Mouse (Mus musculus): ENCODE data around the gene Spaca4. TPM values are rescaled to one million over a fixed set of nuclear protein-coding genes. Genes with fewer than 3 reads are reported as not detected.

Gene Spaca4
- polyA plus RNA-seq (2012; rRNA removed), result 0.20 and 0.38 TPM in 2 replicates

DNA sequence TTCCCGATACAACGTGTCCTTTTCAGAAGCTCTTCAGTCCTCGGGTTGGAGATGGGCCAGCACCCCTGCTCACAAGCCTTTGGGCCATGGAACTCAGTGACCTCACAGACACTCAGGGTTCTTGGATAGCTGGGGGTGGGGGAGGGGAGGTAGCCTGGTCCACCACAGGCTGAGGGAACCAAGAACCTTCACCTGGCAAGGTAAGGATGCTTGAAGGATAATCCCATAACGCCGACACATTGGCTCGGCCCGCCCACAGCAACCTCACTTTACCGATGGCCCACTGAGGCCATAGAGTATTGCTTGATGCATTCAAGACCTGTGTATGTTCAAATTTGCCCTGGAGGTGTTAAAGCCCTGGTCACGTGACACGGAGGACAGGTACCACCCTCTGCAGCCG lies at the start of gene Spaca4:
TSS of gene Spaca4 (minus strand) at position 101 of the 400 bp plus-strand sequence.
- peaks cover 46% of the 10 kb centered on the region for H3K4me1 ChIP-seq (ENCODE audit: control insufficient read depth, insufficient read depth, insufficient read length, low read length)
- H3K4me3 ChIP-seq (ENCODE audit: low read depth, low read length), result 0 out of 2 replicates have a peak within 1 kb of the TSS, but pooled peaks have one; percentile 5
- no peaks in the 10 kb centered on the region for H3K27me3 ChIP-seq (ENCODE audit: control insufficient read depth, insufficient read depth, low read length)
- 82% methylated on average over 11 of the region's 11 CpGs for WGBS
- H3K27ac ChIP-seq (ENCODE audit: insufficient read depth, low read depth, low read length), result peak within 1 kb of the TSS; percentile 43
- no peak for TF ChIP-seq CTCF (IDR thresholded peaks at IDR 0.05; ENCODE audit: extremely low read depth, insufficient read length, insufficient replicate concordance, low read depth, low read length)
- no peak for TF ChIP-seq POLR2A (IDR thresholded peaks at IDR 0.05; ENCODE audit: low read depth, low read length)
- peaks cover 60% of the 10 kb centered on the region for H3K36me3 ChIP-seq (ENCODE audit: control insufficient read depth, insufficient read depth, low read length)

DNA sequence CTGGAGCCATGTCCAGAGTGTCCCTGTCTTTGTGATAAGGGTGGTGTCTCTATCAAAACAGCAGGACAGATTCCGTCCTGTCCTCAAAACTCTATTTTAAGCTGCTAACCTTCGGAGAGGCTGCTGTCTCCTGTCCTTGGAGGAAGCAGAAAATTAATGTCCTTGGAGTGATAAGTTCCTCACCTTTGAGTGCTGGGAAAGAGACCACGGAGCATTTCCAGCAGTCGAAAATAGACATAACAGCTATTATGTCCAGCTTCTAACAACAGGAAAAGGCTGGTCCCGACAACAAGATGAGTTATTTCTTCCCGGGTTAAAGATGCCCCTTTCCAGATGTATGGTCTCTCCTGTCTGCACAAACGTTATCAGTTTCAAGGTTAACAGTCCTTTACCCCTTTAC lies 49.6 kb upstream of the Spaca4 start:
- 86% methylated on average over 7 of the region's 7 CpGs for WGBS
- Histone ChIP-seq H3K4me3 (ENCODE audit: low read depth, low read length) (no peak overlapping the region), H3K4me1 (ENCODE audit: control insufficient read depth, insufficient read depth, insufficient read length, low read length) (peaks cover 25% of the 10 kb centered on the region), H3K27me3 (ENCODE audit: control insufficient read depth, insufficient read depth, low read length) (no peaks in the 10 kb centered on the region), H3K27ac (ENCODE audit: insufficient read depth, low read depth, low read length) (no peak overlapping the region), H3K36me3 (ENCODE audit: control insufficient read depth, insufficient read depth, low read length) (no peaks in the 10 kb centered on the region)
- TF ChIP-seq CTCF (IDR thresholded peaks at IDR 0.05; ENCODE audit: extremely low read depth, insufficient read length, insufficient replicate concordance, low read depth, low read length) (no peak), POLR2A (IDR thresholded peaks at IDR 0.05; ENCODE audit: low read depth, low read length) (no peak)

DNA sequence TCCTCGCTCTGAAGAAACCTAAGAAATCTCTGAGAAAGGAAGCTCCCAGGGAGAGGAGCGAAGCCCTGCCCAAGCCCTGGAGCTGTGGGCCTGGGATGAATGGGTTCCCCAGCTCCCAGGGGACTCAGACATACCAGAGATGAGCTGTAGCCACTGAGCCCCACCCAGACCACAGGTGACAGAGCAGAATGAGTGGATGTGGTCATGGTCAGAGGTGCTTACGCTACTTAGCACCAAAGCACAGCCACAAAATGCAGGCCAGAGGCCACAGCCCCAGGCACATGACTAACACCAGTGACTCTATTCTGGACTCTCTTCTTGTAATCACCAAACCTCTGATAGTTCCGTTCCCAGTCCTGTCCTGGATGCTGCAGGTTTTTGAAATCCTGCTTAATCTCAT lies 45.5 kb upstream of the Spaca4 start:
- no peaks in the 10 kb centered on the region for H3K36me3 ChIP-seq (ENCODE audit: control insufficient read depth, insufficient read depth, low read length)
- H3K27ac ChIP-seq (ENCODE audit: insufficient read depth, low read depth, low read length), result peak overlapping the region; percentile 99
- 50% methylated on average over 4 of the region's 4 CpGs for WGBS
- H3K4me3 ChIP-seq (ENCODE audit: low read depth, low read length), result no peak overlapping the region
- TF ChIP-seq CTCF (IDR thresholded peaks at IDR 0.05; ENCODE audit: extremely low read depth, insufficient read length, insufficient replicate concordance, low read depth, low read length), result no peak
- TF ChIP-seq POLR2A (IDR thresholded peaks at IDR 0.05; ENCODE audit: low read depth, low read length), result no peak
- H3K27me3 ChIP-seq (ENCODE audit: control insufficient read depth, insufficient read depth, low read length), result no peaks in the 10 kb centered on the region
- peaks cover 30% of the 10 kb centered on the region; the same call in 1 of the 2 replicates for H3K4me1 ChIP-seq (ENCODE audit: control insufficient read depth, insufficient read depth, insufficient read length, low read length)

DNA sequence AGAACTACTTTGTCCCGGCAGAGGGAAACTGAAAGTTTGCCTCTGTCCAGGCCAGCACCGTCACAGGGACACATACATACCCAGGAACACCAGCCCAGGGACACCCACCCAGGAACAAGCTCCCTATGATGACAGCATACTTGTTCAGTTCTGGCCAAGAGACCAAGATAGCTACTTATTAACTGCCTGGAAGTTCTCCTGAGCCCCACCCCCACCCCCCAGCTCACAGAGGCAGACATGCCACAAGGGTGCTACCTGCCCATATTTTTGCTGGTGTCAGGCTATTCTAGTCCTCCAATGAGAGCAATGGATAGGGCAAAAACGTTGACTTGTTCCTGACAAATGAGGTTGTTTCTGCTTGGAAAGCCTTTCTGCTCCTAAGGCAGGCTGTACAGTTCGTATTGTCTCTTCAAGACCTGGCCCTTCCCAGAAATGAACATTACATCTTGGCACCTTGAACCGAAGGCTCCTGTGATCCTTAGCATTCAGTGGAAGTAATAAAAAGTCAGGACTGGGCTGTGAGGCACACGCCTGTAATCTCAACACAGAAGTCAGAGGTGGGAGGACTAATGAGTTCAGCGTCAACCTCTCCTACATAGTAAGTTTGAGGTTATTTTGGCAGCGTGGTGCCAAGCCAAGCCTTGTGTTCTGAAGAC lies 44.9 kb upstream of the Spaca4 start:
- H3K4me1 ChIP-seq (ENCODE audit: control insufficient read depth, insufficient read depth, insufficient read length, low read length), result peaks cover 31% of the 10 kb centered on the region; the same call in 1 of the 2 replicates
- no peaks in the 10 kb centered on the region for H3K36me3 ChIP-seq (ENCODE audit: control insufficient read depth, insufficient read depth, low read length)
- H3K4me3 ChIP-seq (ENCODE audit: low read depth, low read length), result peak overlapping the region; percentile 14; the same call in 1 of the 2 replicates
- H3K27ac ChIP-seq (ENCODE audit: insufficient read depth, low read depth, low read length), result peak overlapping the region; percentile 99
- H3K27me3 ChIP-seq (ENCODE audit: control insufficient read depth, insufficient read depth, low read length), result no peaks in the 10 kb centered on the region
- TF ChIP-seq POLR2A (IDR thresholded peaks at IDR 0.05; ENCODE audit: low read depth, low read length) (peak; percentile 61; the same call in 1 of the 2 replicates), CTCF (IDR thresholded peaks at IDR 0.05; ENCODE audit: extremely low read depth, insufficient read length, insufficient replicate concordance, low read depth, low read length) (no peak)
- WGBS, result 22% methylated on average over 8 of the region's 8 CpGs

DNA sequence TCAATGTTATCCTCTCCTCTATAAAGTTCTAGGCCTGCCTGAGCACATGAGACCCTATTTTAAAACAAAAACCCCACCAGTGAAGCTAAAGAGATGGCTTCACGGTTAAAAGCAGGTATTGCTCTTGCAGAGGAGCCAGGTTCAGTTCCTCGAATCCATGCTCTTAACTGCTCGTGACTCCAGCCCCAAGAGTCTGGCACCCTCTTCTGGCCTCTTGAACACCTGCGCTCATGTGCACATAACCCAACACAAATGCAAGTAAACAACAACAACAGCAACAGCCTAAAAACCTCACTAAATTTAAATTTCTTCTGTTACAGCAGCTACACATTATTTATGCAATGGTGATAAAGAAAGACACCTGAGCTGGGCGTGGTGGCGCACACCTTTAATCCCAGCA lies 41.9 kb upstream of the Spaca4 start:
- Histone ChIP-seq H3K27me3 (ENCODE audit: control insufficient read depth, insufficient read depth, low read length) (no peaks in the 10 kb centered on the region), H3K36me3 (ENCODE audit: control insufficient read depth, insufficient read depth, low read length) (no peaks in the 10 kb centered on the region), H3K4me1 (ENCODE audit: control insufficient read depth, insufficient read depth, insufficient read length, low read length) (peaks cover 26% of the 10 kb centered on the region; the same call in 1 of the 2 replicates), H3K4me3 (ENCODE audit: low read depth, low read length) (no peak overlapping the region), H3K27ac (ENCODE audit: insufficient read depth, low read depth, low read length) (no peak overlapping the region)
- WGBS, result 97% methylated on average over 6 of the region's 6 CpGs
- peak; percentile 22; the same call in 1 of the 2 replicates for TF ChIP-seq CTCF (IDR thresholded peaks at IDR 0.05; ENCODE audit: extremely low read depth, insufficient read length, insufficient replicate concordance, low read depth, low read length)
- TF ChIP-seq POLR2A (IDR thresholded peaks at IDR 0.05; ENCODE audit: low read depth, low read length), result no peak

DNA sequence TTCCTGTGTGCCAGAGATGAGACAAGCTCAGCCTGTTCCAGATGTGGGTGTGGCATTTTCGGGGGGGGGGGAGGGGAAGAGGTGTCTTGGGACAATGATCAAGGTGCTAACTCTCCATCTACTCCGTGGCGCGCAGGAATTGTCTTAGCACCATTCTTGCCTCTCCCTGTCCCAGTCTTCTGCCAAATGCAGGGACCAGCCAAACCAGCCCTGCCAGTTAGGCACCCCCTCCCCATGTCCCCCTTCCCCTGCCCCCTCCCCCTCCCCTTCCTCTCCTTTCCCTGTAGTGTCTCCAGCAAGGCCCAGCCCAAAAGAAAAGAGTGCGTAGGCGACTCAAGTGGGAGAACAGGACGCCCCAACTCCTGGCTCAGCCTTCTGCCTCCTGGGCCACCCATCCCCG lies 41.2 kb upstream of the Spaca4 start:
- TF ChIP-seq CTCF (IDR thresholded peaks at IDR 0.05; ENCODE audit: extremely low read depth, insufficient read length, insufficient replicate concordance, low read depth, low read length) (no peak), POLR2A (IDR thresholded peaks at IDR 0.05; ENCODE audit: low read depth, low read length) (no peak)
- H3K36me3 ChIP-seq (ENCODE audit: control insufficient read depth, insufficient read depth, low read length), result no peaks in the 10 kb centered on the region
- no peak overlapping the region for H3K4me3 ChIP-seq (ENCODE audit: low read depth, low read length)
- H3K4me1 ChIP-seq (ENCODE audit: control insufficient read depth, insufficient read depth, insufficient read length, low read length), result peaks cover 23% of the 10 kb centered on the region; the same call in 1 of the 2 replicates
- no peaks in the 10 kb centered on the region for H3K27me3 ChIP-seq (ENCODE audit: control insufficient read depth, insufficient read depth, low read length)
- H3K27ac ChIP-seq (ENCODE audit: insufficient read depth, low read depth, low read length), result no peak overlapping the region
- 57% methylated on average over 8 of the region's 8 CpGs for WGBS

DNA sequence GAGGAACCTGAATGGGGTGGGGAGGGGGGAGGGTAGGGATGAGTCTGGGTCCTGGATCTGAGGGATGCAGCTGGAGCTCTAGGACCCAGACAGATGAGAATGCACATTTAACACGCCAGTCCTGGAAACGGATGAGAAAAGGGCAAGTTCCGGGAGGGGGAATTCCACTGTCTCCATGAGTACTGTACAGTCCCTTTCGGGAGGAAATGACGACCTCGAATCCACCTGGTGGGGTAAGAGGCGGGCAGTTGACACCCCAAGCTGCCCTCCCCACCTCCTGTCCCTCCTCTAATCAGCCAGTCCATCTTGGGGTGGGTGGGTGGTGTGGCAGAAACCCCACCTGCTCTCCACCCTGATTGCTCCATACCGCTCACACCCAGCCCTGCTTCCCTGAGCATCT lies 40.4 kb upstream of the Spaca4 start:
- Histone ChIP-seq H3K4me3 (ENCODE audit: low read depth, low read length) (no peak overlapping the region), H3K27me3 (ENCODE audit: control insufficient read depth, insufficient read depth, low read length) (no peaks in the 10 kb centered on the region), H3K4me1 (ENCODE audit: control insufficient read depth, insufficient read depth, insufficient read length, low read length) (peaks cover 16% of the 10 kb centered on the region; the same call in 1 of the 2 replicates), H3K36me3 (ENCODE audit: control insufficient read depth, insufficient read depth, low read length) (no peaks in the 10 kb centered on the region), H3K27ac (ENCODE audit: insufficient read depth, low read depth, low read length) (no peak overlapping the region)
- TF ChIP-seq CTCF (IDR thresholded peaks at IDR 0.05; ENCODE audit: extremely low read depth, insufficient read length, insufficient replicate concordance, low read depth, low read length) (no peak), POLR2A (IDR thresholded peaks at IDR 0.05; ENCODE audit: low read depth, low read length) (no peak)
- 29% methylated on average over 8 of the region's 8 CpGs for WGBS

All from small intestine, adult 2 months (tissue).